ENCODE assay signal across 18 mouse cellular contexts in genomic region chr14:61154900-61155585, GRCm38 (mm10). TPM values are rescaled to one million over a fixed set of nuclear protein-coding genes. Genes with fewer than 3 reads are reported as not detected.
A peak's percentile ranks its signal among the peaks of the same experiment; 100 is the strongest.
DNase-seq lines count a peak whose midpoint lies in the region; ATAC-seq lines count a peak whose summit lies in the region.
"Had no signal": no experiment of that assay in that cellular context is flagged by ENCODE, and none has a peak within 500 bp of the region (broad histone marks: within the 10 kb centered on the region; RNA-seq: fewer than 3 reads in every experiment).

No protein-coding gene starts in this region.

- no peaks in the 10 kb centered on the region for H3K4me1 ChIP-seq in forebrain, embryonic 13.5 days
- no peaks in the 10 kb centered on the region for H3K4me1 ChIP-seq in forebrain, embryonic 12.5 days
- 0 out of 2 replicates have a peak, but pooled peaks cover 3% of the 10 kb centered on the region for H3K4me1 ChIP-seq in forebrain, embryonic 16.5 days (replicated peaks; ENCODE audit: control insufficient read depth, insufficient read depth, low read length)
- H3K4me1 ChIP-seq: liver, embryonic 15.5 days; midbrain, embryonic 15.5 days had no signal

- ATAC-seq in forebrain, embryonic 13.5 days, result peak; percentile 30; the same call in 1 of the 2 replicates
- ATAC-seq in forebrain, embryonic 12.5 days (ENCODE audit: low FRiP score), result no peak
- ATAC-seq in forebrain, embryonic 16.5 days, result peak; percentile 63; the same call in 1 of the 2 replicates
- ATAC-seq: activated CD4-positive, CD25-positive, alpha-beta regulatory T cell, adult 4 months; lung, postnatal 0 days; midbrain, embryonic 15.5 days had no signal

- no peak overlapping the region for H3K9ac ChIP-seq in forebrain, embryonic 13.5 days
- no peak overlapping the region for H3K9ac ChIP-seq in forebrain, embryonic 12.5 days
- no peak overlapping the region for H3K9ac ChIP-seq in forebrain, embryonic 16.5 days (replicated peaks; ENCODE audit: low read depth, low read length)
- H3K9ac ChIP-seq: liver, embryonic 15.5 days; midbrain, embryonic 15.5 days had no signal

- no peak overlapping the region for H3K4me3 ChIP-seq in forebrain, embryonic 13.5 days
- no peak overlapping the region for H3K4me3 ChIP-seq in forebrain, embryonic 12.5 days (replicated peaks)
- H3K4me3 ChIP-seq in forebrain, embryonic 16.5 days (replicated peaks; ENCODE audit: low read length), result no peak overlapping the region
- H3K4me3 ChIP-seq: liver, embryonic 15.5 days; midbrain, embryonic 15.5 days had no signal

- intact Hi-C loops in left cerebral cortex, postnatal 4 days (cut with DNase I), result no loop called here

- H3K27me3 ChIP-seq in forebrain, embryonic 13.5 days, result no peaks in the 10 kb centered on the region
- no peaks in the 10 kb centered on the region for H3K27me3 ChIP-seq in forebrain, embryonic 12.5 days
- H3K27me3 ChIP-seq in forebrain, embryonic 16.5 days (replicated peaks; ENCODE audit: control insufficient read depth, insufficient read depth, low read length), result no peaks in the 10 kb centered on the region
- H3K27me3 ChIP-seq in splenic B cell, adult 2 months (ENCODE audit: control insufficient read depth, insufficient read depth, low read length, poor library complexity, severe bottlenecking), result no peaks in the 10 kb centered on the region
- H3K27me3 ChIP-seq: liver, embryonic 15.5 days; midbrain, embryonic 15.5 days had no signal

- 75% methylated on average over 6 of the region's 6 CpGs for WGBS in forebrain, embryonic 13.5 days
- WGBS in forebrain, embryonic 12.5 days, result 81% methylated on average over 6 of the region's 6 CpGs
- WGBS in forebrain, embryonic 16.5 days, result 69% methylated on average over 6 of the region's 6 CpGs

- no peaks in the 10 kb centered on the region for H3K36me3 ChIP-seq in forebrain, embryonic 13.5 days (ENCODE audit: poor library complexity, severe bottlenecking)
- H3K36me3 ChIP-seq in forebrain, embryonic 12.5 days (replicated peaks), result no peaks in the 10 kb centered on the region
- H3K36me3 ChIP-seq in forebrain, embryonic 16.5 days (ENCODE audit: control insufficient read depth, insufficient read depth), result no peaks in the 10 kb centered on the region
- H3K36me3 ChIP-seq in splenic B cell, adult 2 months (ENCODE audit: control insufficient read depth, insufficient read depth, low read length, poor library complexity, severe bottlenecking), result no peaks in the 10 kb centered on the region
- H3K36me3 ChIP-seq: liver, embryonic 15.5 days; midbrain, embryonic 15.5 days had no signal

- peak; percentile 88 for DNase-seq in left cerebral cortex, postnatal 4 days
- no peak for DNase-seq in left cerebral cortex, adult 8-10 months (ENCODE audit: low spot score in 2 of 2)
- DNase-seq in splenic B cell, adult 2 months (ENCODE audit: low read depth, low spot score), result peak; percentile 12
- DNase-seq in thymus, postnatal 10 days (ENCODE audit: low spot score in 2 of 2), result no peak
- DNase-seq: adrenal gland, postnatal 25 days; cerebellum, adult 8-10 months; kidney, adult 2 months; kidney, postnatal 14 days; layer of hippocampus, adult 9-11 months; thymus, postnatal 25 days had no signal

- no peak overlapping the region for H3K27ac ChIP-seq in forebrain, embryonic 13.5 days
- H3K27ac ChIP-seq in forebrain, embryonic 12.5 days, result no peak overlapping the region
- no peak overlapping the region for H3K27ac ChIP-seq in forebrain, embryonic 16.5 days (ENCODE audit: low read length)
- H3K27ac ChIP-seq: liver, embryonic 15.5 days; midbrain, embryonic 15.5 days; stomach, postnatal 0 days had no signal

- H3K4me2 ChIP-seq in forebrain, embryonic 13.5 days, result no peak overlapping the region
- no peak overlapping the region for H3K4me2 ChIP-seq in forebrain, embryonic 12.5 days
- no peak overlapping the region for H3K4me2 ChIP-seq in forebrain, embryonic 16.5 days (ENCODE audit: low read length)
- H3K4me2 ChIP-seq: liver, embryonic 15.5 days; midbrain, embryonic 15.5 days had no signal

- no peaks in the 10 kb centered on the region for H3K9me3 ChIP-seq in forebrain, embryonic 13.5 days (replicated peaks)
- no peaks in the 10 kb centered on the region for H3K9me3 ChIP-seq in forebrain, embryonic 12.5 days
- no peaks in the 10 kb centered on the region for H3K9me3 ChIP-seq in forebrain, embryonic 16.5 days (ENCODE audit: control insufficient read depth, low read length)
- H3K9me3 ChIP-seq: liver, embryonic 15.5 days; midbrain, embryonic 15.5 days had no signal

RNA-seq across cellular contexts. Expression of gene Sacs, which starts 16.8 kb away (rescaled TPM):
- 6.5 and 7.4 TPM in 2 replicates for polyA plus RNA-seq in forebrain, embryonic 13.5 days (2015; fragmentation: Nextera tagmentation; extraction: Ambion mirVana)
- 8.3 and 8.7 TPM in 2 replicates for polyA plus RNA-seq in forebrain, embryonic 12.5 days (2016; fragmentation: Nextera tagmentation; extraction: Ambion mirVana)
- 10 to 100 TPM; 55.1 to 58.8 TPM for total RNA-seq in left cerebral cortex, postnatal 4 days (2021)
- total RNA-seq in left cerebral cortex, adult 8-10 months (2022), result 10 to 100 TPM; 50.2 to 62.0 (median 57.5) TPM
- polyA plus RNA-seq in forebrain, embryonic 16.5 days (2015; fragmentation: Nextera tagmentation; extraction: Ambion mirVana), result 9.4 and 10.1 TPM in 2 replicates

Comparison
In these comparisons a context has a peak if more than half of its experiments do, and no peak if none do; other contexts are left out.
1. DNase-seq: peak in left cerebral cortex, postnatal 4 days (single experiment) and splenic B cell, adult 2 months (single experiment); none in left cerebral cortex, adult 8-10 months (0 of 2) and thymus, postnatal 10 days (0 of 2).